Mouse (Mus musculus): ENCODE results near the gene Smox.
A peak's percentile ranks its signal among the peaks of the same experiment; 100 is the strongest.

GRCm38 (mm10) chr2:131491707-131492595 lies 655 bp downstream of the Smox start:
- TF ChIP-seq POLR2A (IDR thresholded peaks at IDR 0.05; ENCODE audit: control insufficient read depth, low read depth, low read length) (peak; percentile 52), CTCF (IDR thresholded peaks at IDR 0.05; ENCODE audit: control insufficient read depth, insufficient read depth, insufficient replicate concordance, low read depth, low read length) (no peak)
